Mouse (Mus musculus) CH12.LX (cell line): ENCODE data around the gene Nono. TPM values are rescaled to one million over a fixed set of nuclear protein-coding genes. Genes with fewer than 3 reads are reported as not detected.
A peak's percentile ranks its signal among the peaks of the same experiment; 100 is the strongest.

ENCODE experiments used
- DNase-seq: peaks from one replicate; pipeline ENCODE4 v3.0.0-alpha.2; 2013; ENCODE audit errors: extremely low read depth
- H3K27ac ChIP-seq: 2 replicates; pipeline ENCODE4 v1.5.1; 2012; ENCODE audit warnings: low read depth, mild to moderate bottlenecking, control low read depth, moderate library complexity; ENCODE audit not compliant: insufficient read depth
- H3K27me3 ChIP-seq: replicated peaks from 2 replicates; pipeline ENCODE3; 2012; ENCODE audit warnings: inconsistent platforms
- H3K36me3 ChIP-seq, 2 experiments: replicated peaks in 1 of 2; 2 replicates each; pipeline versions ENCODE3 to v1.6.1; 2012; ENCODE audit warnings: inconsistent platforms in 1 of 2, low read length in 1 of 2, mild to moderate bottlenecking in 1 of 2, mixed read lengths in 1 of 2, moderate library complexity in 1 of 2; ENCODE audit not compliant: control insufficient read depth in 1 of 2, insufficient read depth in 1 of 2
- H3K4me1 ChIP-seq, 2 experiments: 2 replicates each; pipeline ENCODE4 v1.6.1; 2012; ENCODE audit warnings: inconsistent platforms in 1 of 2, moderate library complexity in 1 of 2; ENCODE audit not compliant: insufficient read depth in 2 of 2, control insufficient read depth in 1 of 2
- H3K4me2 ChIP-seq: 2 replicates; pipeline ENCODE4 v1.6.1; 2012; ENCODE audit warnings: low read depth, mild to moderate bottlenecking, control low read depth; ENCODE audit not compliant: poor library complexity, insufficient read depth, severe bottlenecking
- H3K4me3 ChIP-seq, 3 experiments: fragments of 150-350 bp in 1 of 3; sonication (generic) in 1 of 3; replicated peaks in 1 of 3; 2 replicates each; pipeline versions ENCODE3 to v1.5.1; 2011 to 2012; ENCODE audit warnings: low read depth in 2 of 3, low read length in 2 of 3, mild to moderate bottlenecking in 2 of 3, moderate library complexity in 2 of 3, control low read depth in 1 of 3, improper control_type of control experiment in 1 of 3, inconsistent platforms in 1 of 3, mixed read lengths in 1 of 3; ENCODE audit not compliant: poor library complexity in 1 of 3
- H3K79me2 ChIP-seq: replicated peaks from 2 replicates; pipeline ENCODE4 v1.6.1; 2012; ENCODE audit warnings: mild to moderate bottlenecking, moderate library complexity; ENCODE audit not compliant: control insufficient read depth, poor library complexity, insufficient read depth, severe bottlenecking; ENCODE audit errors: extremely low read depth
- H3K9ac ChIP-seq: 2 replicates; pipeline ENCODE4 v1.6.1; 2012; ENCODE audit warnings: low read depth, mild to moderate bottlenecking, control low read depth, moderate library complexity; ENCODE audit not compliant: insufficient read depth
- H3K9me3 ChIP-seq: replicated peaks from 2 replicates; pipeline ENCODE3; 2012; ENCODE audit warnings: low read length, inconsistent platforms, mixed read lengths
- BHLHE40 ChIP-seq: IDR thresholded peaks from 2 replicates; pipeline ENCODE4 v1.6.1; 2011; ENCODE audit warnings: mild to moderate bottlenecking, low read depth, low read length, improper control_type of control experiment
- CHD2 ChIP-seq: IDR thresholded peaks from 2 replicates; pipeline ENCODE4 v1.6.1; 2011; ENCODE audit warnings: low read length, improper control_type of control experiment
- CTCF ChIP-seq, 2 experiments: IDR thresholded peaks in 1 of 2; conservative IDR thresholded peaks in 1 of 2; 2 replicates each; pipeline ENCODE4 v1.5.1; 2011 to 2012; ENCODE audit warnings: low read depth in 2 of 2, low read length in 2 of 2, improper control_type of control experiment in 1 of 2, inconsistent platforms in 1 of 2, mild to moderate bottlenecking in 1 of 2, moderate library complexity in 1 of 2
- E2F4 ChIP-seq: IDR thresholded peaks from 2 replicates; pipeline ENCODE4 v1.6.1; 2011; ENCODE audit warnings: low read depth, low read length, improper control_type of control experiment; ENCODE audit not compliant: insufficient replicate concordance
- ETS1 ChIP-seq: conservative IDR thresholded peaks from 2 replicates; pipeline ENCODE4 v1.6.1; 2012; ENCODE audit warnings: low read depth, mild to moderate bottlenecking, inconsistent platforms, low read length, improper control_type of control experiment, moderate library complexity
- GABPA ChIP-seq: IDR thresholded peaks from 2 replicates; pipeline ENCODE4 v1.6.1; 2012; ENCODE audit warnings: low read depth, low read length, improper control_type of control experiment, inconsistent platforms; ENCODE audit not compliant: insufficient replicate concordance
- HCFC1 ChIP-seq: IDR thresholded peaks from 2 replicates; pipeline ENCODE4 v1.6.1; 2012; ENCODE audit warnings: low read depth, mild to moderate bottlenecking, inconsistent platforms, low read length, improper control_type of control experiment
- JUN ChIP-seq: IDR thresholded peaks from 2 replicates; pipeline ENCODE4 v1.6.1; 2011; ENCODE audit warnings: low read depth, mild to moderate bottlenecking, low read length, improper control_type of control experiment, moderate library complexity; ENCODE audit not compliant: insufficient read depth
- KAT2A ChIP-seq: IDR thresholded peaks from 2 replicates; pipeline ENCODE4 v1.6.1; 2012; ENCODE audit warnings: low read length, improper control_type of control experiment, inconsistent platforms; ENCODE audit not compliant: insufficient replicate concordance
- MAFK ChIP-seq: IDR thresholded peaks from 2 replicates; pipeline ENCODE4 v1.6.1; 2011; ENCODE audit warnings: low read length, improper control_type of control experiment; ENCODE audit not compliant: insufficient replicate concordance
- MAZ ChIP-seq: IDR thresholded peaks from 2 replicates; pipeline ENCODE4 v1.6.1; 2012; ENCODE audit warnings: low read depth, mild to moderate bottlenecking, inconsistent platforms, low read length, improper control_type of control experiment, moderate library complexity
- MEF2A ChIP-seq: IDR thresholded peaks from 2 replicates; pipeline ENCODE4 v1.6.1; 2014; ENCODE audit warnings: low read depth, mild to moderate bottlenecking, inconsistent platforms, low read length, improper control_type of control experiment, borderline replicate concordance
- MYC ChIP-seq: IDR thresholded peaks from 2 replicates; pipeline ENCODE4 v1.6.1; 2011; ENCODE audit warnings: low read depth, mild to moderate bottlenecking, improper control_type of control experiment, low read length
- NRF1 ChIP-seq: IDR thresholded peaks from 2 replicates; pipeline ENCODE4 v1.6.1; 2014; ENCODE audit warnings: low read depth, mild to moderate bottlenecking, inconsistent platforms, low read length, improper control_type of control experiment, moderate library complexity
- PAX5 ChIP-seq: IDR thresholded peaks from 2 replicates; pipeline ENCODE4 v1.6.1; 2012; ENCODE audit warnings: low read length, inconsistent platforms, mixed read lengths
- POLR2A ChIP-seq: IDR thresholded peaks from 2 replicates; pipeline ENCODE4 v1.6.1; 2011; ENCODE audit warnings: low read depth, mild to moderate bottlenecking, improper control_type of control experiment, low read length
- RAD21 ChIP-seq: IDR thresholded peaks from 2 replicates; pipeline ENCODE4 v1.6.1; 2011; ENCODE audit warnings: low read depth, mild to moderate bottlenecking, low read length, improper control_type of control experiment, moderate library complexity
- SIN3A ChIP-seq: IDR thresholded peaks from 2 replicates; pipeline ENCODE4 v1.6.1; 2012; ENCODE audit warnings: low read length, improper control_type of control experiment, inconsistent platforms
- UBTF ChIP-seq: IDR thresholded peaks from 2 replicates; pipeline ENCODE4 v1.6.1; 2012; ENCODE audit warnings: low read depth, mild to moderate bottlenecking, inconsistent platforms, low read length, improper control_type of control experiment, moderate library complexity
- USF1 ChIP-seq: IDR thresholded peaks from 2 replicates; pipeline ENCODE4 v1.6.1; 2014; ENCODE audit warnings: low read depth, mild to moderate bottlenecking, inconsistent platforms, low read length, improper control_type of control experiment
- USF2 ChIP-seq: conservative IDR thresholded peaks from 2 replicates; pipeline ENCODE4 v1.6.1; 2011; ENCODE audit warnings: low read depth, low read length, improper control_type of control experiment
- ZC3H11A ChIP-seq: IDR thresholded peaks from 2 replicates; pipeline ENCODE4 v1.6.1; 2012; ENCODE audit warnings: low read depth, mild to moderate bottlenecking, inconsistent platforms, low read length, improper control_type of control experiment
- ZKSCAN1 ChIP-seq: IDR thresholded peaks from 2 replicates; pipeline ENCODE4 v1.6.1; 2012; ENCODE audit warnings: low read depth, inconsistent platforms, low read length, improper control_type of control experiment, borderline replicate concordance
- dilution Hi-C: fragments of 300-500 bp; cut with MboI; formaldehyde crosslinking; loops from 2 replicates; pipeline ENCODE4 v1.14.3; 2020; ENCODE audit warnings: low sequenced_read_pairs; ENCODE audit not compliant: extremely low pct_unique_long_range_greater_than_20kb, extremely low pct_ligation_motif_present
- in situ Hi-C: fragments of 300-500 bp; cut with MboI; formaldehyde crosslinking; loops from 3 replicates; pipeline ENCODE4 v1.14.3; 2019; ENCODE audit warnings: low sequenced_read_pairs, low pct_ligation_motif_present, low pct_unique_long_range_greater_than_20kb, mixed read lengths
- polyA plus RNA-seq: library from polyadenylated mRNA; unstranded; fragments of >175 nt; gene quantifications from 2 replicates; pipeline ENCODE4 v1.2.1, GENCODE M21; 2012; ENCODE audit warnings: low read depth; ENCODE audit not compliant: insufficient read length
- total RNA-seq, 2 experiments: library from RNA; depleted of rRNA; stranded (reverse); fragments of 300-350 nt in 1 of 2; fragments of >200 nt in 1 of 2; gene quantifications; 2 replicates each; pipeline ENCODE4 v1.2.3; 2012 to 2014

Gene Nono
- total and polyA plus RNA-seq, 3 experiments: 314 to 535 (median 388) TPM

DNA sequence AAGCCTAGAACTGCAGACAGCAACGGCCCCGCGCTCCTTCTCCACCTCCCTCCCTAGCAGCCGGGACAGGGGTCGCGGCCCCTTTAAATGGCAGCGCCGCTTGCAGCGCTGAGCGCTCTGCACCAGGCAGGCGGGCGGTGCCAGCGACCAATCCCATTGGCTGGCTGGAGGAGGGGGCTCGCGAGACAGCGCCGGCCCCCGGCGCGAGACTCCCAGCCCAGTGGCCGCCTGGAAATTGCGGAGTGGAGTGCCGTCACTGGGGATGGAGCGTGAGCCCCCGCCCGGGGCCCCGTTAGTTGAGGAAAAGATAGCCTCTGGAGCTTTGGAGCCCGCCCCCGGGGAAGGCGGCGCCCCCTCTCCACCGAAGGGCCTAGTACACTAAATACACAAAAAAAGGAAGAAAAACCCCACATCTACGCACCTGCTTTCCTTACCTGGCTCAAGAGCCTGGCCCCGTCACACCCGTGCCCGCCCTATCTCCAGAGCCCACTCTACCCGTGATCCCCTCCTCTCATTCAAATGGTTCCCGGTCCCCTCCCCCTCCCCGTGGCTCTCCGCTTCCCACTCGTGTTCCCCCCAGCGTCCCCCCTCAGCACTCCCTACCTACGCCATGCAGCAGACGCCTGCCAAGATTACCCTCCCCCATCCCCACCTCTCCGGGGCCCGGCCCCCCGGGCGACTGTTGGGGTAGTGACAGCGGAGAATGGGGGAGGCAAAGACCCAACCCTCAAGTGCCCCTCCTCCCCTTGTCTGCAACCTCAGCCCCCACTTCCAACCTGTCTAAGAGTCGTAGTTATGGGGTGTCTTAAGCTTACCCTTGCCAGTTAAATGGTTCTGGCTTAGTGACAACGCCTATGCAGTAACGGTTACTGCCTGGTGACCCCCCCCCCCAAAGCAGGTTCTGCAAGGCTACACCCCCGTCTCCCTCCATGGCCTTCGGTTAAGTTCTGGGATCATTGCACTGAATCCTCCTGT, 9.1 kb upstream of the Nono start (continued):
- TF ChIP-seq CHD2 (peak; percentile 98), BHLHE40 (no peak), USF1 (no peak), MEF2A (no peak), E2F4 (no peak), SIN3A (peak; percentile 86), RAD21 (no peak), POLR2A (peak; percentile 64), PAX5 (no peak), GABPA (no peak), ZC3H11A (no peak)

- Histone ChIP-seq H3K4me1 (peaks cover 3 to 16% of the 10 kb centered on the region in 2 experiments; a peak in 3 of 4 replicates), H3K79me2 (peaks cover 5% of the 10 kb centered on the region; the same call in 1 of the 2 replicates), H3K9ac (peak within 1 kb of the TSS; percentile 77), H3K36me3 (peaks cover 0 to 12% of the 10 kb centered on the region in 2 experiments), H3K4me3 (peak within 1 kb of the TSS; percentile 45 to 95 (median 66)), H3K27ac (no peak within 1 kb of the TSS), H3K9me3 (no peaks in the 10 kb centered on the region), H3K4me2 (peak within 1 kb of the TSS; percentile 34), H3K27me3 (no peaks in the 10 kb centered on the region)
- dilution Hi-C loops: no loop called here
- no peak for DNase-seq
- in situ Hi-C loops: no loop called here
- TF ChIP-seq MYC (no peak), ETS1 (no peak), CTCF (conservative IDR thresholded peaks at IDR 0.05 in 1 of 2, IDR thresholded peaks at IDR 0.05 in 1 of 2; ENCODE audit: low read depth in 2 of 2, low read length in 2 of 2) (no peak), GABPA (no peak), RAD21 (no peak), PAX5 (no peak), KAT2A (no peak), BHLHE40 (no peak), SIN3A (no peak), NRF1 (no peak)
These were observed 8.4 kb upstream of the Nono start, which contains the start of gene Zmym3 for GRCm38 (mm10) chrX:101420700-101421095. TSS of gene Zmym3 (minus strand) at chrX:101420849.

DNA sequence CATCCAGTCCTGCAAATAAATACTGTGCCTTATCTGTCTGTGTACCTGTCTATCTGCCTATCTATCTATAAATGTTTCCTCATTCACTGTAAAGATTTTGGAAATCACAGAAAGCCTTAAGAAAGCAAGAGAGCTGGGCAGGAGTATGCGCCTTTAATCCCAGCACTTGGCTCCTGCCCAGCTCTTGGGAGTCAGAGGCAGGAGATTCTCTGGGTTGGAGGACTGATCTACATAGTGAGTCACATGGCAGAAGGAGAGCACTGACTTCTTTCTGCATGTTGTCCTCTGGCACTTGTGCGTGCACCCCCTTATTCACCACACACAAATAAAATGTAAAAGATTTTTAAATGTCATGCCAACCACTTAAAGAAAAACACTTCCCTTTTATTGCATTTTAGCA, 5.7 kb upstream of the Nono start:
- H3K79me2 ChIP-seq: peaks cover 4% of the 10 kb centered on the region; the same call in 1 of the 2 replicates
- no peak overlapping the region for H3K4me3 ChIP-seq
- dilution Hi-C loops: no loop called here
- H3K36me3 ChIP-seq: no peaks in the 10 kb centered on the region
- TF ChIP-seq MAFK: no peak
- no peak for TF ChIP-seq MAZ
- no peak for TF ChIP-seq SIN3A
- TF ChIP-seq ETS1: no peak
- no peak for TF ChIP-seq CTCF (conservative IDR thresholded peaks at IDR 0.05 in 1 of 2, IDR thresholded peaks at IDR 0.05 in 1 of 2; ENCODE audit: low read depth in 2 of 2, low read length in 2 of 2)
- no peak for TF ChIP-seq RAD21
- TF ChIP-seq ZKSCAN1: no peak
- no peak for TF ChIP-seq HCFC1
- TF ChIP-seq PAX5: no peak
- TF ChIP-seq UBTF: no peak
- no peak for TF ChIP-seq USF2
- TF ChIP-seq JUN: no peak
- no peak for TF ChIP-seq ZC3H11A
- H3K27me3 ChIP-seq: no peaks in the 10 kb centered on the region
- H3K9ac ChIP-seq: no peak overlapping the region
- no peaks in the 10 kb centered on the region for H3K9me3 ChIP-seq
- no peak overlapping the region for H3K4me2 ChIP-seq
- in situ Hi-C loops: no loop called here
- H3K27ac ChIP-seq: no peak overlapping the region
- peaks cover 0 to 3% of the 10 kb centered on the region in 2 experiments; a peak in 2 of 4 replicates for H3K4me1 ChIP-seq
- no peak for DNase-seq
